Mouse (Mus musculus) forebrain, embryonic 11.5 days (tissue): Measurements from ENCODE around the gene Hectd4. TPM values are rescaled to one million over a fixed set of nuclear protein-coding genes. Genes with fewer than 3 reads are reported as not detected.

Experiments
- ATAC-seq: fragments of 200-750 bp; cut with Nextera tagmentation; replicated peaks from 2 replicates; pipeline ENCODE4 v1.8.0; 2017; ENCODE audit warnings: moderate TSS enrichment; ENCODE audit not compliant: low FRiP score
- DNase-seq: peaks from one replicate; pipeline ENCODE4 v3.0.0-alpha.2; 2017; ENCODE audit warnings: low spot score
- H3K27ac ChIP-seq: fragments of 300-500 bp; sonication (generic); 2 replicates; pipeline ENCODE4 v1.5.1; 2014; ENCODE audit warnings: low read depth, low read length
- H3K27me3 ChIP-seq: fragments of 300-500 bp; sonication (generic); 2 replicates; pipeline ENCODE4 v1.6.1; 2014; ENCODE audit warnings: mild to moderate bottlenecking, low read length, mixed read lengths; ENCODE audit not compliant: control insufficient read depth, insufficient read depth
- H3K36me3 ChIP-seq: fragments of 300-500 bp; sonication (generic); 2 replicates; pipeline ENCODE4 v1.6.1; 2014; ENCODE audit warnings: mild to moderate bottlenecking, low read length, moderate library complexity, mixed read lengths; ENCODE audit not compliant: control insufficient read depth, insufficient read depth
- H3K4me1 ChIP-seq: fragments of 300-500 bp; sonication (generic); replicated peaks from 2 replicates; pipeline ENCODE4 v1.6.1; 2014; ENCODE audit warnings: low read length, mixed read lengths; ENCODE audit not compliant: control insufficient read depth, insufficient read depth
- H3K4me2 ChIP-seq: fragments of 300-500 bp; sonication (generic); 2 replicates; pipeline ENCODE4 v1.6.1; 2014; ENCODE audit warnings: low read depth, mild to moderate bottlenecking, low read length, moderate library complexity, mixed read lengths; ENCODE audit not compliant: severe bottlenecking
- H3K4me3 ChIP-seq: fragments of 300-500 bp; sonication (generic); 2 replicates; pipeline ENCODE4 v1.5.1; 2014; ENCODE audit warnings: low read depth, low read length
- H3K9ac ChIP-seq: fragments of 300-500 bp; sonication (generic); 2 replicates; pipeline ENCODE4 v1.6.1; 2014; ENCODE audit warnings: low read length
- H3K9me3 ChIP-seq: fragments of 300-500 bp; sonication (generic); 2 replicates; pipeline ENCODE4 v1.6.1; 2016; ENCODE audit warnings: low read length, mixed read lengths; ENCODE audit not compliant: control insufficient read depth
- WGBS: fragments of 180-500 bp; shearing (Covaris S2); extraction: QIAGEN DNeasy Blood & Tissue Kit; methylation state at CpG from one replicate; pipeline ENCODE4 v1.1.7; 2014; 5-methylcytosine and 5-hydroxymethylcytosine counted together
- polyA plus RNA-seq: library from polyadenylated mRNA; unstranded; fragments of >200 nt; fragmentation: Nextera tagmentation; extraction: Ambion mirVana; gene quantifications from 2 replicates; pipeline ENCODE4 v1.2.1, GENCODE M21; 2014

The Hectd4 gene
- polyA plus RNA-seq, 1 experiment from 2014 or later: 13.4 TPM

DNA sequence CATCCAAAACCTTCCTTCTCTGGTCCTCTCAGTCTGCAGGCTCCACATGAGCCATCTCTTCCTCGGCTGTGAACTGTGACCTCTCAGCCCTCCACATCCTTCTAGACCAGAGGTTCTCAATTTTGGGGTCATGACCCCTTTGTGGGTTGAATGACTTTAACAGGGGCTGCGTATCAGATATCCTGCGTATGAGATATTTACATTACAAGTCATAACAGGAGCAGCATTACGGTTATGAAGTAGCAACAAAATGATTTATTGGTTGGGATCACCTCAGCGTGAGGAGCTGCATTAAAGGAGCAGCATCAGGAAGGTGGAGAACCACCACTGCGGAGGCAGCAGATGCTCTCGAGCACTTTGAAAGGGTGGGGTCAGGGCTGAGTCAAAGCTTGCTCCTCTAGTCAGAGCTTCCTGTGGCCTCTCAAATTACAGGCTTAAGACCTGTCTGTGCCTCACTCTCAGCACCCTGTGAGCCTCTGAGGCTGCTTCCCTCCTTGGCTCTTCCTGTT, 121.0 kb downstream of the Hectd4 start:
- no peak for DNase-seq
- H3K9ac ChIP-seq: no peak overlapping the region
- no peak overlapping the region for H3K27ac ChIP-seq
- H3K36me3 ChIP-seq: peaks cover 3% of the 10 kb centered on the region; the same call in 1 of the 2 replicates
- ATAC-seq: no peak
- no peak overlapping the region for H3K4me2 ChIP-seq
- H3K9me3 ChIP-seq: no peaks in the 10 kb centered on the region
- H3K27me3 ChIP-seq: no peaks in the 10 kb centered on the region
- H3K4me3 ChIP-seq: no peak overlapping the region
- H3K4me1 ChIP-seq: no peaks in the 10 kb centered on the region
- 56% methylated on average over 7 of the region's 7 CpGs for WGBS

DNA sequence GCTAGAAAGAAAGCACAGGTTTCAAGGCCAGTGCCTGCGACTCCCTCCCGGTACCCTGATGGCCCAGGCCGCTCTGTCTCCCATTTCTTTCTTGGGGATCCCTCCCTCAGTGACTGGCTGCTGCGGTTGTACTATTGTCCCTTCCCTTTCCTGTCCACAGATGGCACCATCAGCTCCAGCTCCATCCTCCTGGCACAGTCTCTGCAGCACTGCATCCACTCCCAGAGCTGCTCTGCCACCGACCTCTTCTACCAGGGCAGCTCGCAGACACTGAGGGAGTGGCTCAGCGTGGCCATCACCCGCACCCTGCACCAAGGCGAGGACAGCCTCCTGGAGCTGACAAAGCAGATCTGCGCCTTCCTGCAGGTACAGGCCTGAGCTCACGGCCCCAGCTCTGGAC, 122.5 kb downstream of the Hectd4 start:
- 91% methylated on average over 11 of the region's 11 CpGs for WGBS
- no peak for ATAC-seq
- Histone ChIP-seq H3K27ac (no peak overlapping the region), H3K36me3 (peaks cover 3% of the 10 kb centered on the region; the same call in 1 of the 2 replicates), H3K4me1 (no peaks in the 10 kb centered on the region), H3K4me3 (no peak overlapping the region), H3K9me3 (no peaks in the 10 kb centered on the region), H3K9ac (no peak overlapping the region), H3K27me3 (no peaks in the 10 kb centered on the region), H3K4me2 (no peak overlapping the region)
- no peak for DNase-seq

DNA sequence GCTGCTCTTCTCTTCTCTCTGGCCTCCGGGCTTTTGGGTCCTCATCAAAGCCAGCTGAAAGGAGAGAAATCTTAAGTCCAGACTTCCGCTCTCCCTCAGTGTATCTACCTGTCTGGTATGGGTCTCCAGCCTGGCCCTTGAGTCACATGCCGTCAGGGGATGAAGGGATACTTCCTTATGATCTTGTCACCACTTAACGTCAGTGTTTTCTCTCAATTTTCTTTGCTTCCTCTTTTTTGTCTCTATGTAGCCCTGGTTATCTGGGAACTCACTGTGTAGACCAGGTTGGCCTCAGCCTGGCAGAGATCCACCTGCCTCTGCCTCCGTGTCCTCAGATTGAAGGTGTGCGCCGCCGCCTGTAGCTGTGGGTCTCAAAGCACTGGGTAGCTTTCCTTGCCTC, 124.0 kb downstream of the Hectd4 start:
- WGBS: 91% methylated on average over 8 of the region's 8 CpGs
- DNase-seq (no peak), ATAC-seq (no peak)
- Histone ChIP-seq H3K4me3 (no peak overlapping the region), H3K9ac (no peak overlapping the region), H3K36me3 (peaks cover 3% of the 10 kb centered on the region; the same call in 1 of the 2 replicates), H3K4me2 (no peak overlapping the region), H3K4me1 (no peaks in the 10 kb centered on the region), H3K9me3 (no peaks in the 10 kb centered on the region), H3K27me3 (no peaks in the 10 kb centered on the region), H3K27ac (no peak overlapping the region)

GRCm38 (mm10) chr5:121359229-121359628, 139.2 kb downstream of the Hectd4 start:
- Histone ChIP-seq H3K27me3 (no peaks in the 10 kb centered on the region), H3K9ac (no peak overlapping the region), H3K4me3 (no peak overlapping the region), H3K27ac (no peak overlapping the region), H3K4me2 (no peak overlapping the region), H3K36me3 (peaks cover 3% of the 10 kb centered on the region; the same call in 1 of the 2 replicates), H3K9me3 (no peaks in the 10 kb centered on the region), H3K4me1 (no peaks in the 10 kb centered on the region)
- ATAC-seq (no peak), DNase-seq (no peak)
- WGBS: 85% methylated on average over 9 of the region's 9 CpGs

DNA sequence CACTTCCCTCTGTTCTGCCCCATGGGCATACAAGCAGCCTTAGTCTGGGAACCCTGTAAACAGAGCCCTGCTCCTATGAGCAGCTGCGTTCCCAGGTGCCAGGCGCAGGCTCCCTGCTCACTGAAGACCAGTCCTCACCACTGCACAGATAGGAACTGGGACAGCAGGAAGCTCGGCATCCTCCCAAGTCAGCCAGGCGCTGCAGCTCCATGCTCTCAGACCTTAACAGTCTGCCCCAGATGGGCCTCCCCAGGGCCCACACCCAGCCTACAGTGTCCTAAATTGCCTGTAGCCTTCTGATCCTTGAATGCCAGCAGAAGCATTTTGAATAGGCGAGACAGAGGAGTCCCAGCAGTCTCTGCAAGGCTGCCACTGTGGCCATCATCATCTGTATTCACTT, 141.7 kb downstream of the Hectd4 start:
- ATAC-seq (no peak), DNase-seq (no peak)
- H3K9ac ChIP-seq: no peak overlapping the region
- H3K36me3 ChIP-seq: peaks cover 3% of the 10 kb centered on the region; the same call in 1 of the 2 replicates
- H3K4me3 ChIP-seq: no peak overlapping the region
- no peak overlapping the region for H3K4me2 ChIP-seq
- 92% methylated on average over 5 of the region's 5 CpGs for WGBS
- H3K9me3 ChIP-seq: no peaks in the 10 kb centered on the region
- H3K4me1 ChIP-seq: no peaks in the 10 kb centered on the region; the same call in 1 of the 2 replicates
- H3K27ac ChIP-seq: no peak overlapping the region
- no peaks in the 10 kb centered on the region for H3K27me3 ChIP-seq

- no peaks in the 10 kb centered on the region for H3K9me3 ChIP-seq
- no peak for DNase-seq
- no peak overlapping the region for H3K9ac ChIP-seq
- no peaks in the 10 kb centered on the region for H3K27me3 ChIP-seq
- no peaks in the 10 kb centered on the region; the same call in 1 of the 2 replicates for H3K4me1 ChIP-seq
- WGBS: 89% methylated on average over 7 of the region's 7 CpGs
- no peak overlapping the region for H3K4me2 ChIP-seq
- no peak for ATAC-seq
- peaks cover 5% of the 10 kb centered on the region; the same call in 1 of the 2 replicates for H3K36me3 ChIP-seq
- H3K27ac ChIP-seq: no peak overlapping the region
- H3K4me3 ChIP-seq: no peak overlapping the region
Measured at GRCm38 (mm10) chr5:121363441-121363840, 143.4 kb downstream of the Hectd4 start.

DNA sequence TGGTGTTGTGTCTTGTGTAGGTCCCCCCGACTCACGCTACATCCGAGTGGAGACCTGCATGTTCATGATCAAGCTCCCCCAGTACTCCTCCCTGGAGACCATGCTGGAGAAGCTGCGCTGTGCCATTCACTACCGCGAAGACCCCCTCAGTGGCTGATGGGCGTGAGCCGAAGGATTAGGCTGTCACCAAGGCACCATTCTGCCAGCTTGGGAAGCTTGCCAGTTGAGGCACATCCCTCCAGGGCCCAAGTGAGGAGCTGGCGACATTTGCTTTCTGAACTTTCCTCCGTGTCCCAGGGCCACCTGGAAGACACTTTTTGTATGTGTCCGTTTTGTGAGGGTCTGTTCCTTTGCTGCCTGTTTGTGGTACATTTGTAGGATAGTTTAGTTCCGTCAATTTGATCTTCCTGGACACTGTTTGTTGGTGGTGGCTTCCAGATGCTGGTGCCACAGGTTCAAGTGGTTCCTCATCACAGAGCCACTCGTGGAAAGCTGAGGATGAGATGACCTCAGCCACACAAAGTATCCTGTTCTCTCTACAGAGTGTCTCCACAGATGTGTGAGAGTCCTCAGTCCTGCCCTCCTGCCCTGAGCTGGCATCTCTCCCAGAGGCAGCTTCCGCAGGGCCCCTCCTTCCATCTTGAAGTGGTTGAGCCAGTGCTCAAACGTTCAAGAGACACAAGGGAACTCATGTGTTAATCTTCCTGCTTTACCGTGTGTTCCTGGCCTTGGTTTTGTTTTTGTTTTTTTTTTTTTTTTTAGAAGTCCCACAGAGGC, 146.6 kb downstream of the Hectd4 start:
- no peaks in the 10 kb centered on the region for H3K27me3 ChIP-seq
- no peak overlapping the region for H3K27ac ChIP-seq
- H3K4me3 ChIP-seq: no peak overlapping the region
- no peak overlapping the region for H3K4me2 ChIP-seq
- no peaks in the 10 kb centered on the region; the same call in 1 of the 2 replicates for H3K4me1 ChIP-seq
- whole genome bisulfite sequencing: 88% methylated on average over 16 of the region's 16 CpGs
- DNase-seq: no peak
- peaks cover 2% of the 10 kb centered on the region; the same call in 1 of the 2 replicates for H3K36me3 ChIP-seq
- H3K9me3 ChIP-seq: no peaks in the 10 kb centered on the region
- ATAC-seq: no peak
- no peak overlapping the region for H3K9ac ChIP-seq

DNA sequence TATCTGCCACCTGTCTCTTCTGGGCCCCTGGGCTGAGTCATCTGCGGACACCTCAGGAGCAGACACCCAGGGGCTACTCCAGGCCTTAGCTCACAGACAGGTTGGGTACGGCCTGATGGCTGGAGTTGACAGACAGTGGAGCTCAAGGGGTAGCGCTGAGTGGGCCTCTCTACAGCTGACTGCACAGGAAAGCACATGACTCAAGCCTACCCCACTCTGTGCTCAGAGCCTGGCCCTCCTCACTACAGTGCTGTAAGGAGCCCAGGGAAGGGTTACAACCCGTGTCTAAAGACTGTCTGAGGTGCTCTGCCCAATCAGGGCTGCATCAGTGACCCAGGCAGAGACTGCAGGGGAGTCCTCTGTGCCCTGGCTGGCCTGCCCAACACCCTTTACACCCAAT, 147.2 kb downstream of the Hectd4 start:
- ATAC-seq: no peak
- no peak overlapping the region for H3K9ac ChIP-seq

More for the DNA sequence above, 147.2 kb downstream of the Hectd4 start:
- Histone ChIP-seq H3K27ac (no peak overlapping the region), H3K27me3 (no peaks in the 10 kb centered on the region), H3K4me3 (no peak overlapping the region), H3K9me3 (no peaks in the 10 kb centered on the region), H3K4me1 (no peaks in the 10 kb centered on the region; the same call in 1 of the 2 replicates), H3K36me3 (peaks cover 2% of the 10 kb centered on the region; the same call in 1 of the 2 replicates), H3K4me2 (no peak overlapping the region)
- WGBS: 85% methylated on average over 4 of the region's 4 CpGs
- DNase-seq: no peak
